Mouse (Mus musculus) ES-Bruce4 (cell line): ENCODE data around the gene Eif4e1b.

Experiments used
- CTCF ChIP-seq: IDR thresholded peaks from one replicate; pipeline ENCODE4 v1.8.1; 2011; ENCODE audit warnings: low read depth, low read length
- EP300 ChIP-seq: IDR thresholded peaks from 2 replicates; pipeline ENCODE4 v1.6.1; 2011; ENCODE audit warnings: low read depth, low read length; ENCODE audit not compliant: insufficient read depth
- POLR2A ChIP-seq: IDR thresholded peaks from one replicate; pipeline ENCODE4 v1.8.1; 2011; ENCODE audit warnings: low read length; ENCODE audit not compliant: insufficient read depth

DNA sequence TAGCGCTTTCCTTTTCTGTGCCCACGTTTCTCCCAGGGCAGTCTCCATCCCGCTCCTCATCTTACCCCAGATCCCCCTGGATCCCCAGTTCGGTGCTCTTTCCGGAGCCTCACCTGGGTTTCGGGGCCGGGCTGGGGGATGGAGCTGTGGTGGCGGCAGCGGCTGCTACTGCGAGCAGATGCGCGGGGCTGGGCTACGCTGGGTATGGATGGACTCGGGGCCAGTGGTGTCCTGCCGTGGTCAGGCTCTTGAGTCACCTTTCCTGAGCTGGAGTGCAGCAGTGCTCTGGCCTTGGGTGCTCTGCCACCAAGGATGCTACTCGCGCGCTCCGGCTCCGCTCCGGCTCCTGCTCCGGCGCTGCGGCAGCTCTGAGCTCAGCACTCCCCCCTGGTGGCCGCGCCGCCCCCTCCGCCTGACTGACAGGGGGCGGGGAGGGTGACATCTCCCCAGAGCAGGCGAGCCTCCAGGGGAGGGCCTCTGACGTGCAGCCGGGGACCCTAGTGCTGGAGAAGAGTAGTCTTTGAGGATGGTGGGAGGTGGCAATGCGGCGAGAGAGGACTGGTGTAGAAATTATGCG, 17.5 kb upstream of the Eif4e1b start, which contains the start of gene Sncb:
- no peak for TF ChIP-seq EP300
- no peak for TF ChIP-seq POLR2A
- peak; percentile 58 for TF ChIP-seq CTCF
